ENCODE assay signal across 7 mouse cellular contexts in the genomic region with DNA sequence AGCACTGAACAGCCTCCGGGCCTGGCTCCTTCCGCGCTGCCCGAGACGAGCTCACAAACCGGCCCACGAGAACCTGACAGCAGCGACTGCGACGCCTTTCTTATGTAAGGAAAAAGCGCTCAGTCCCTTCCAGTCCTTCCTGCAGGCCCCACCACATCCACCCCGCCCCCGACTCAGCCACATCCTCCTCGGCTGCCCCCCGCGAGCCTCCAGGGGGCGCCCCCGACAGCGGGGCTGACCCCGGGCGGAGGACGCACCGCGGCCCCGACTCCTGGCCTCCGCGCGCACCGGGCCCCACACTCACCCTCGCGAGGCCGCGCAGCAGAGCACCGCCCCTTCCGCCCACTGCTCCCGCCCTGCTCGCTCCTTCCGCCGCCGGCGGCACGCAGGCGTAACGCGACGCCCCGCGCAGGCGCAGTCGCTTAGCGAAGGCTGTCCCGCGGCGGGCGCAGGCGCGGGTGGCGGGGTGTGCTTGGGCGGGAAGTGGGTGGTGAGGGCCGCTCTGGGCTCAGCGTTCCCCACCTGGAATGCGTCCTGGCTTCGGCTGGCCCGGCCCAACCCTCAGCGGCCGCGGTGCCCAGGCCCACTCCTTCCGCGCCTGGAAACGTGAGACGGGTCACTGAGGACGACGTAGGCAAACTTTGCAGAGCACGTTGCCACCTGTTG. TPM values are rescaled to one million over a fixed set of nuclear protein-coding genes. Genes with fewer than 3 reads are reported as not detected.
DNase-seq lines count a peak whose midpoint lies in the region; ATAC-seq lines count a peak whose summit lies in the region.

TSS of gene Mmaa (minus strand) at position 328 of the 666 bp plus-strand sequence.

- H3K27me3 ChIP-seq in intestine, embryonic 16.5 days (replicated peaks; ENCODE audit: control insufficient read depth, insufficient read depth, low read length) = no peaks in the 10 kb centered on the region
- H3K27me3 ChIP-seq in midbrain, embryonic 11.5 days (ENCODE audit: control insufficient read depth, insufficient read depth, low read length) = no peaks in the 10 kb centered on the region

- H3K4me3 ChIP-seq in intestine, embryonic 16.5 days (ENCODE audit: low read length) = peak within 1 kb of the TSS; percentile 77
- peak within 1 kb of the TSS; percentile 56 for H3K4me3 ChIP-seq in midbrain, embryonic 11.5 days (ENCODE audit: low read depth, low read length)

- intact Hi-C loops in gastrocnemius, postnatal 36 days (cut with DNase I) = loop anchor here (5.0 kb wide), 1 partner anchor 262 kb away; no protein-coding TSS in a partner anchor
- intact Hi-C loops in left cerebral cortex, postnatal 36 days (cut with DNase I) = loop anchor here (2.0 to 5.0 kb wide), 6 partner anchors 53 to 472 kb away; partner anchors contain the start of genes Lsm6, Smad1 and Zfp827

- no peaks in the 10 kb centered on the region for H3K36me3 ChIP-seq in intestine, embryonic 16.5 days (ENCODE audit: control insufficient read depth, insufficient read depth, low read length)
- no peaks in the 10 kb centered on the region for H3K36me3 ChIP-seq in midbrain, embryonic 11.5 days (ENCODE audit: control insufficient read depth, insufficient read depth, low read length)

- H3K27ac ChIP-seq in intestine, embryonic 16.5 days (ENCODE audit: low read length) = peak within 1 kb of the TSS; percentile 97
- peak within 1 kb of the TSS; percentile 92 for H3K27ac ChIP-seq in midbrain, embryonic 11.5 days (ENCODE audit: low read depth, low read length)

- DNase-seq in adrenal gland, adult 18-20 months (ENCODE audit: low spot score in 2 of 2) = peak; percentile 97 to 98
- peak; percentile 100 for DNase-seq in embryo, embryonic 11 days
- peak; percentile 95 to 96 for DNase-seq in gastrocnemius, postnatal 36 days
- DNase-seq in left cerebral cortex, postnatal 36 days (ENCODE audit: low spot score in 2 of 2) = peak; percentile 96 to 99
- DNase-seq in midbrain, embryonic 11.5 days (ENCODE audit: low spot score, missing footprints) = peak; percentile 100
- peak; percentile 97 for DNase-seq in skeletal muscle tissue, adult 2 months (ENCODE audit: low read depth, low spot score)

- H3K9me3 ChIP-seq in intestine, embryonic 16.5 days (ENCODE audit: control insufficient read depth, low read length) = no peaks in the 10 kb centered on the region
- H3K9me3 ChIP-seq in midbrain, embryonic 11.5 days (ENCODE audit: control insufficient read depth, low read length) = no peaks in the 10 kb centered on the region

- peak within 1 kb of the TSS; percentile 87 for H3K4me2 ChIP-seq in intestine, embryonic 16.5 days (ENCODE audit: low read depth, low read length)
- peak within 1 kb of the TSS; percentile 89 for H3K4me2 ChIP-seq in midbrain, embryonic 11.5 days

- peak; percentile 98 for ATAC-seq in intestine, embryonic 16.5 days
- peak; percentile 99 for ATAC-seq in midbrain, embryonic 11.5 days (ENCODE audit: low FRiP score)

- peaks cover 12% of the 10 kb centered on the region; the same call in 1 of the 2 replicates for H3K4me1 ChIP-seq in intestine, embryonic 16.5 days (ENCODE audit: control insufficient read depth, insufficient read depth, low read length)
- peaks cover 12% of the 10 kb centered on the region for H3K4me1 ChIP-seq in midbrain, embryonic 11.5 days (ENCODE audit: control insufficient read depth, insufficient read depth, low read length)

- H3K9ac ChIP-seq in intestine, embryonic 16.5 days (ENCODE audit: low read depth, low read length) = peak within 1 kb of the TSS; percentile 95
- H3K9ac ChIP-seq in midbrain, embryonic 11.5 days (ENCODE audit: low read length) = peak within 1 kb of the TSS; percentile 80

- under 1% methylated on average over 72 of the region's 74 CpGs for WGBS in intestine, embryonic 16.5 days
- whole genome bisulfite sequencing in midbrain, embryonic 11.5 days = under 1% methylated on average over 67 of the region's 74 CpGs

RNA-seq across cellular contexts. Expression of gene Mmaa, which starts in this region (rescaled TPM):
- 10 to 100 TPM; 34.1 to 41.7 TPM for total RNA-seq in adrenal gland, adult 18-20 months (2021)
- 10 to 100 TPM; 17.7 to 18.9 TPM for total RNA-seq in gastrocnemius, postnatal 36 days (2021)
- 13.6 and 13.8 TPM in 2 replicates for polyA plus RNA-seq in intestine, embryonic 16.5 days (2015; fragmentation: Nextera tagmentation; extraction: Ambion mirVana)
- 10 to 100 TPM; 21.5 to 31.9 TPM for total RNA-seq in left cerebral cortex, postnatal 36 days (2021)
- polyA plus RNA-seq in midbrain, embryonic 11.5 days (2014; fragmentation: Nextera tagmentation; extraction: Ambion mirVana) = 10.1 and 10.4 TPM in 2 replicates

Comparison
In these comparisons a context has a peak if more than half of its experiments do, and no peak if none do; other contexts are left out.
1. Peak in every context shown above with its lines: DNase-seq, ATAC-seq, H3K4me3 ChIP-seq and H3K27ac ChIP-seq.